Mouse (Mus musculus) embryonic fibroblast, embryonic 13.5 days (primary cell): ENCODE results near the gene 1700061G19Rik.

Experiments used
- CTCF ChIP-seq: IDR thresholded peaks from 2 replicates; pipeline ENCODE4 v1.5.1; 2011; ENCODE audit warnings: mild to moderate bottlenecking, control low read depth, low read length, moderate library complexity, borderline replicate concordance; ENCODE audit not compliant: insufficient read depth
- POLR2A ChIP-seq: IDR thresholded peaks from 2 replicates; pipeline ENCODE4 v1.6.1; 2011; ENCODE audit warnings: low read depth, mild to moderate bottlenecking, control low read depth, low read length, moderate library complexity

GRCm38 (mm10) chr17:56936731-56937130, 61.5 kb downstream of the 1700061G19Rik start:
- TF ChIP-seq POLR2A (no peak), CTCF (no peak)
